Comparison of ENCODE assay signal across 11 mouse cellular contexts in the genomic region with DNA sequence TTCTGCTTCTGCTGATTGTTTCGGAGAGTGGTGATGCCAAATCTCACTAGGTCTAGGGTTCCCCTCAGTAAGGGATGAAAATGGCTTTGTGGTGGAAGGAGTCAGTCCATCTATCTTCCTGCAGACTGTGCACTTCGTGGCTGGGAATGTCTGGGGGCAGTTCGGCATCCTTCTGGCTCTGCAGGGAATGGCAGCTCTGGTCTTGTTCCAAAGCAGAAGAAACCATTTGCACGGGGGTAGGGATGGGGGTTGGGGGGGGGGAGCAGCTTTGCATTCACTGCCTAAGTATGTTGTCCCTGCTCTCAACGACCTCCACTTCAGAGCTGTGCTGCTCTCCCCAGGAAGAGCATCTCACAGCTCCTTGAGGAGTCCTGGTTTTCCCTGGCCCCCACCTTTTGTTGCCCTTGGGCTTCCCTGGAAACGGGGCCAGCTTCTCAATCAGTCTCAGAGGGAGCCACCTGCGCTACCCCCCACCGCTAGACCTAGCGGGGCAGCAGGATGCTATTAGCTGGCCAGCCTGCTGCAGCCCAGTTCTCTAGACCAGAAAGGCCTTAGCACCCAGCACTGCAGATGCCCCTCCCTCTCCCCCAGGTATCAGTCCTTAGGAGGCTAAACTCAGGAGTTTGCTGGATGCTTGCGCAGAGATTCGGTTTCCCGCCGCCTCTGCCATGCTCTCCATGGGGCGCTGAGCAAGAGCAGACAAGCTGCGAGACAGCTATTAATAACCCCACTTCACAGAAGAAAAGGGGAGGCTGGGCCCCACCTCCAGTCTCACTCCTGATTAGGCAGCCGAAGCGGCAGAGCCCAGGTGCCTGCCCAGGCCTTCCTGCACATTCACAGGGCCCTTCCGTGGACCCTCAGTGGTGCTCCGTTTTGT.
A peak's percentile ranks its signal among the peaks of the same experiment; 100 is the strongest.
DNase-seq lines count a peak whose midpoint lies in the region; ATAC-seq lines count a peak whose summit lies in the region.
"Had no signal": no experiment of that assay in that cellular context is flagged by ENCODE, and none has a peak within 500 bp of the region (broad histone marks: within the 10 kb centered on the region; RNA-seq: fewer than 3 reads in every experiment).

No protein-coding gene starts in this region.

- H3K27ac ChIP-seq in midbrain, embryonic 13.5 days: no peak overlapping the region
- no peak overlapping the region for H3K27ac ChIP-seq in midbrain, embryonic 11.5 days (ENCODE audit: low read depth, low read length)
- H3K27ac ChIP-seq in forebrain, embryonic 11.5 days (ENCODE audit: low read depth, low read length): no peak overlapping the region
- H3K27ac ChIP-seq in neural tube, embryonic 13.5 days (replicated peaks): no peak overlapping the region
- H3K27ac ChIP-seq: kidney, embryonic 15.5 days; liver, embryonic 13.5 days had no signal

- ATAC-seq in midbrain, embryonic 13.5 days: 0 out of 2 replicates have a peak, but pooled peaks have one; percentile 20
- no peak for ATAC-seq in midbrain, embryonic 11.5 days (ENCODE audit: low FRiP score)
- no peak for ATAC-seq in forebrain, embryonic 11.5 days (replicated peaks; ENCODE audit: low FRiP score)
- no peak for ATAC-seq in neural tube, embryonic 13.5 days (ENCODE audit: low read depth)
- no peak for ATAC-seq in megakaryocyte progenitor cell, adult 5-6 weeks (replicated peaks; ENCODE audit: poor library complexity)

- no peaks in the 10 kb centered on the region for H3K9me3 ChIP-seq in midbrain, embryonic 13.5 days
- no peaks in the 10 kb centered on the region for H3K9me3 ChIP-seq in midbrain, embryonic 11.5 days (ENCODE audit: control insufficient read depth, low read length)
- no peaks in the 10 kb centered on the region for H3K9me3 ChIP-seq in forebrain, embryonic 11.5 days (ENCODE audit: control insufficient read depth, low read length)
- H3K9me3 ChIP-seq in neural tube, embryonic 13.5 days: no peaks in the 10 kb centered on the region
- H3K9me3 ChIP-seq: kidney, embryonic 15.5 days; liver, embryonic 13.5 days had no signal

- 24% methylated on average over 19 of the region's 19 CpGs for WGBS in midbrain, embryonic 13.5 days
- WGBS in midbrain, embryonic 11.5 days: 25% methylated on average over 19 of the region's 19 CpGs
- WGBS in forebrain, embryonic 11.5 days: 20% methylated on average over 19 of the region's 19 CpGs
- WGBS in neural tube, embryonic 13.5 days: 12% methylated on average over 19 of the region's 19 CpGs

- H3K4me3 ChIP-seq in midbrain, embryonic 13.5 days (replicated peaks): no peak overlapping the region
- H3K4me3 ChIP-seq in midbrain, embryonic 11.5 days (ENCODE audit: low read depth, low read length): no peak overlapping the region
- no peak overlapping the region for H3K4me3 ChIP-seq in forebrain, embryonic 11.5 days (ENCODE audit: low read depth, low read length)
- H3K4me3 ChIP-seq in neural tube, embryonic 13.5 days: no peak overlapping the region
- H3K4me3 ChIP-seq: kidney, embryonic 15.5 days; liver, embryonic 13.5 days had no signal

- peaks cover 9% of the 10 kb centered on the region; the same call in 1 of the 2 replicates for H3K27me3 ChIP-seq in midbrain, embryonic 13.5 days
- H3K27me3 ChIP-seq in midbrain, embryonic 11.5 days (ENCODE audit: control insufficient read depth, insufficient read depth, low read length): no peaks in the 10 kb centered on the region
- H3K27me3 ChIP-seq in forebrain, embryonic 11.5 days (ENCODE audit: control insufficient read depth, insufficient read depth, low read length): no peaks in the 10 kb centered on the region
- no peaks in the 10 kb centered on the region for H3K27me3 ChIP-seq in neural tube, embryonic 13.5 days

- H3K4me2 ChIP-seq in midbrain, embryonic 13.5 days (replicated peaks): no peak overlapping the region
- no peak overlapping the region for H3K4me2 ChIP-seq in midbrain, embryonic 11.5 days
- H3K4me2 ChIP-seq in forebrain, embryonic 11.5 days (ENCODE audit: low read depth, low read length, severe bottlenecking): 0 out of 2 replicates have a peak overlapping the region, but pooled peaks have one; percentile 18
- peak overlapping the region; percentile 16 for H3K4me2 ChIP-seq in neural tube, embryonic 13.5 days
- H3K4me2 ChIP-seq: kidney, embryonic 15.5 days; liver, embryonic 13.5 days had no signal

- H3K36me3 ChIP-seq in midbrain, embryonic 13.5 days: no peaks in the 10 kb centered on the region
- H3K36me3 ChIP-seq in midbrain, embryonic 11.5 days (ENCODE audit: control insufficient read depth, insufficient read depth, low read length): no peaks in the 10 kb centered on the region
- no peaks in the 10 kb centered on the region for H3K36me3 ChIP-seq in forebrain, embryonic 11.5 days (ENCODE audit: control insufficient read depth, insufficient read depth, low read length)
- no peaks in the 10 kb centered on the region for H3K36me3 ChIP-seq in neural tube, embryonic 13.5 days
- H3K36me3 ChIP-seq: kidney, embryonic 15.5 days; liver, embryonic 13.5 days had no signal

- peaks cover 16% of the 10 kb centered on the region for H3K4me1 ChIP-seq in midbrain, embryonic 13.5 days (replicated peaks)
- H3K4me1 ChIP-seq in midbrain, embryonic 11.5 days (ENCODE audit: control insufficient read depth, insufficient read depth, low read length): no peaks in the 10 kb centered on the region; the same call in 1 of the 2 replicates
- peaks cover 6% of the 10 kb centered on the region for H3K4me1 ChIP-seq in forebrain, embryonic 11.5 days (replicated peaks; ENCODE audit: control insufficient read depth, insufficient read depth, low read length)
- H3K4me1 ChIP-seq in neural tube, embryonic 13.5 days (replicated peaks): peaks cover 16% of the 10 kb centered on the region
- H3K4me1 ChIP-seq: liver, embryonic 13.5 days had no signal

- H3K9ac ChIP-seq in midbrain, embryonic 13.5 days (replicated peaks): no peak overlapping the region
- no peak overlapping the region for H3K9ac ChIP-seq in midbrain, embryonic 11.5 days (ENCODE audit: low read length)
- H3K9ac ChIP-seq in forebrain, embryonic 11.5 days (ENCODE audit: low read length): peak overlapping the region; percentile 3; the same call in 1 of the 2 replicates
- 0 out of 2 replicates have a peak overlapping the region, but pooled peaks have one; percentile 17 for H3K9ac ChIP-seq in neural tube, embryonic 13.5 days
- H3K9ac ChIP-seq: kidney, embryonic 15.5 days; liver, embryonic 13.5 days had no signal

- DNase-seq in frontal cortex, adult 2 months (ENCODE audit: extremely low spot score in 1 of 2, low spot score in 1 of 2): peak; percentile 55 to 73
- no peak for DNase-seq in frontal cortex, postnatal 14 days (ENCODE audit: low spot score in 2 of 2)
- no peak for DNase-seq in midbrain, embryonic 11.5 days (ENCODE audit: low spot score, missing footprints)
- no peak for DNase-seq in forebrain, embryonic 11.5 days (ENCODE audit: low spot score)
- no peak for DNase-seq in urinary bladder, adult 18-20 months (ENCODE audit: low spot score in 2 of 2)
- DNase-seq: B cell, adult 2 months; liver, embryonic 13.5 days had no signal

Comparison
In these comparisons a context has a peak if more than half of its experiments do, and no peak if none do; other contexts are left out.
1. DNase-seq: peak in frontal cortex, adult 2 months (2 of 2); none in frontal cortex, postnatal 14 days (0 of 2), midbrain, embryonic 11.5 days (single experiment), forebrain, embryonic 11.5 days (single experiment) and urinary bladder, adult 18-20 months (0 of 2).
2. H3K4me2 ChIP-seq: peak in forebrain, embryonic 11.5 days (single experiment) and neural tube, embryonic 13.5 days (single experiment); none in midbrain, embryonic 13.5 days (single experiment) and midbrain, embryonic 11.5 days (single experiment).
3. H3K9ac ChIP-seq: peak in forebrain, embryonic 11.5 days (single experiment) and neural tube, embryonic 13.5 days (single experiment); none in midbrain, embryonic 13.5 days (single experiment) and midbrain, embryonic 11.5 days (single experiment).